ENCODE assay signal across 8 mouse cellular contexts in the genomic region with DNA sequence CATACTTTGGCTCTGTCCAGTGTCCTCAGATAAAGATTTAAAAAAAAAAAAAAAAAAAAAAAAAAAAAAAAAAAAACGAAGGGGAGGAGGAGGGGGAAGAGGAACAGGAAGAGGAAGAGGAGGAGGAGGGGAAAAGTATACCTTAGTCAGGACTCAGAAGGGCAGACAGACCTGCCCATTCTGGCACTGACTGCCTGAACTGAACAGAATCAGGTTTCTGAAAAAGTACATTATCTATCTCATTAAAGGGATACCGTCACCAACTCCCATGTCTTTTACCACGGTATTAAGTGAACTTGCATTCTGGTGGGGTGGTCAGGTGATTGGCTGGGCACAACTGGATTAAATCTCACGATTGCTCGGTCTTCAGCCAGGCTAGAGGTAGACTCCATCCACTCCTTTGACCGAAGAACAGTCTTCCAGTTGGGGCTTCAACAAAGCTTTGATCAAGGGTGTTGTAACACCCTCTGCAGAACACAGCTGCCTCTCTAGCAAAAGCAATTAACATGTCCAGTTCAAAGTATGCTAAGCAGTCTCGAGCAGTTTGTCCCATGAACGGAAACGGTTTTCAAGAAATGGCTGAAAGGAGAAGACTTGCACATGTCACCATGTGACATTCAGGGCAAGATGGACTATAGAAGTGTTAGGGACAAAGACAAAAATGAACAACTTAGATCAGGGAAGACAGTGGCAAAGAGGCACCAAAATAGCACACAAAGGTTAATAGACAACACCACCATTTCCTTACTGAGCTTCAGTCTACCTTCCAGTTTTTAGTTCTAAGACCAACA. TPM values are rescaled to one million over a fixed set of nuclear protein-coding genes. Genes with fewer than 3 reads are reported as not detected.
DNase-seq lines count a peak whose midpoint lies in the region; ATAC-seq and TF ChIP-seq lines count a peak whose summit lies in the region.

No protein-coding gene starts in this region.

- H3K27me3 ChIP-seq in embryonic facial prominence, embryonic 10.5 days (replicated peaks; ENCODE audit: low read depth, poor library complexity, severe bottlenecking), result no peaks in the 10 kb centered on the region
- H3K27me3 ChIP-seq in intestine, embryonic 14.5 days (replicated peaks; ENCODE audit: control insufficient read depth, insufficient read depth, low read length), result no peaks in the 10 kb centered on the region
- H3K27me3 ChIP-seq in neural tube, embryonic 12.5 days (replicated peaks), result no peaks in the 10 kb centered on the region

- peak overlapping the region; percentile 88 for H3K4me2 ChIP-seq in intestine, embryonic 14.5 days (ENCODE audit: low read length)
- peak overlapping the region; percentile 78 for H3K4me2 ChIP-seq in neural tube, embryonic 12.5 days (replicated peaks)

- ATAC-seq in intestine, embryonic 14.5 days (replicated peaks; ENCODE audit: low FRiP score, low TSS enrichment, low read depth), result no peak
- ATAC-seq in neural tube, embryonic 12.5 days (ENCODE audit: low FRiP score, low read depth), result peak; percentile 7; the same call in 1 of the 2 replicates
- ATAC-seq in activated CD4-positive, CD25-positive, alpha-beta regulatory T cell, adult 4 months, result no peak

- TF ChIP-seq CTCF in layer of hippocampus, adult 2 months (conservative IDR thresholded peaks at IDR 0.05), result no peak

- H3K4me1 ChIP-seq in embryonic facial prominence, embryonic 10.5 days, result peaks cover 22% of the 10 kb centered on the region
- peaks cover 10% of the 10 kb centered on the region for H3K4me1 ChIP-seq in intestine, embryonic 14.5 days (replicated peaks; ENCODE audit: control insufficient read depth, insufficient read depth, low read length)
- H3K4me1 ChIP-seq in neural tube, embryonic 12.5 days, result peaks cover 11% of the 10 kb centered on the region

- 0 out of 2 replicates have a peak, but pooled peaks cover 4% of the 10 kb centered on the region for H3K36me3 ChIP-seq in embryonic facial prominence, embryonic 10.5 days (replicated peaks)
- no peaks in the 10 kb centered on the region for H3K36me3 ChIP-seq in intestine, embryonic 14.5 days (ENCODE audit: control insufficient read depth, insufficient read depth, low read length)
- H3K36me3 ChIP-seq in neural tube, embryonic 12.5 days, result no peaks in the 10 kb centered on the region

- no peaks in the 10 kb centered on the region for H3K9me3 ChIP-seq in embryonic facial prominence, embryonic 10.5 days
- no peaks in the 10 kb centered on the region for H3K9me3 ChIP-seq in intestine, embryonic 14.5 days (ENCODE audit: control insufficient read depth, low read length)
- H3K9me3 ChIP-seq in neural tube, embryonic 12.5 days, result no peaks in the 10 kb centered on the region

- 93% methylated on average over 8 of the region's 9 CpGs for WGBS in embryonic facial prominence, embryonic 10.5 days
- 93% methylated on average over 8 of the region's 9 CpGs for WGBS in intestine, embryonic 14.5 days
- 94% methylated on average over 8 of the region's 9 CpGs for WGBS in neural tube, embryonic 12.5 days

- DNase-seq in layer of hippocampus, adult 2 months (ENCODE audit: low spot score in 2 of 2), result no peak
- DNase-seq in layer of hippocampus, postnatal 10 days (ENCODE audit: low spot score in 2 of 2), result no peak
- no peak for DNase-seq in embryonic facial prominence, embryonic 10.5 days (ENCODE audit: low spot score)
- DNase-seq in intestine, embryonic 14.5 days (ENCODE audit: low spot score), result no peak
- no peak for DNase-seq in left cerebral cortex, adult 8-10 months (ENCODE audit: low spot score in 2 of 2)
- DNase-seq in right cerebral cortex, postnatal 14 days, result no peak

- peak overlapping the region; percentile 91 for H3K4me3 ChIP-seq in layer of hippocampus, adult 2 months
- H3K4me3 ChIP-seq in embryonic facial prominence, embryonic 10.5 days, result peak overlapping the region; percentile 92
- peak overlapping the region; percentile 73; the same call in 1 of the 2 replicates for H3K4me3 ChIP-seq in intestine, embryonic 14.5 days (ENCODE audit: low read depth, low read length)
- peak overlapping the region; percentile 78 for H3K4me3 ChIP-seq in neural tube, embryonic 12.5 days

- peak overlapping the region; percentile 94 for H3K27ac ChIP-seq in layer of hippocampus, adult 2 months
- H3K27ac ChIP-seq in embryonic facial prominence, embryonic 10.5 days (replicated peaks), result peak overlapping the region; percentile 95; the same call in 1 of the 2 replicates
- no peak overlapping the region for H3K27ac ChIP-seq in intestine, embryonic 14.5 days (ENCODE audit: low read depth)
- H3K27ac ChIP-seq in neural tube, embryonic 12.5 days, result no peak overlapping the region

- no peak overlapping the region for H3K9ac ChIP-seq in intestine, embryonic 14.5 days (ENCODE audit: low read length)
- peak overlapping the region; percentile 83; the same call in 1 of the 2 replicates for H3K9ac ChIP-seq in neural tube, embryonic 12.5 days

RNA-seq across cellular contexts. Expression of gene Zfp202, which starts 0.8 kb away (rescaled TPM):
- total RNA-seq in layer of hippocampus, adult 2 months (2021), result 1 to 10 TPM; 3.2 to 4.4 TPM
- total RNA-seq in layer of hippocampus, postnatal 10 days (2021), result 1 to 10 TPM; 4.9 to 5.2 TPM
- polyA plus RNA-seq in embryonic facial prominence, embryonic 10.5 days (2016; fragmentation: Nextera tagmentation; extraction: Ambion mirVana), result 6.6 and 7.8 TPM in 2 replicates
- 5.0 and 5.4 TPM in 2 replicates for polyA plus RNA-seq in intestine, embryonic 14.5 days (2014; fragmentation: Nextera tagmentation; extraction: Ambion mirVana)
- polyA plus RNA-seq in neural tube, embryonic 12.5 days (2016; fragmentation: Nextera tagmentation; extraction: Ambion mirVana), result 8.1 and 8.9 TPM in 2 replicates
- total RNA-seq in left cerebral cortex, adult 8-10 months (2022), result 1 to 10 TPM; 3.2 to 4.6 (median 4.1) TPM
- 1 to 10 TPM in 1 of 2 experiments, under 1 TPM in 1; 0.79 to 1.3 TPM for polyA plus RNA-seq in activated CD4-positive, CD25-positive, alpha-beta regulatory T cell, adult 4 months (2017; shearing (Covaris generic))

RNA-seq across cellular contexts. Expression of gene Olfr986, which starts 10.6 kb away (rescaled TPM):
- total RNA-seq in layer of hippocampus, adult 2 months (2021), result not detected
- total RNA-seq in layer of hippocampus, postnatal 10 days (2021), result not detected
- polyA plus RNA-seq in embryonic facial prominence, embryonic 10.5 days (2016; fragmentation: Nextera tagmentation; extraction: Ambion mirVana), result not detected in 2 replicates
- not detected in 2 replicates for polyA plus RNA-seq in intestine, embryonic 14.5 days (2014; fragmentation: Nextera tagmentation; extraction: Ambion mirVana)
- polyA plus RNA-seq in neural tube, embryonic 12.5 days (2016; fragmentation: Nextera tagmentation; extraction: Ambion mirVana), result not detected in 2 replicates
- not detected for total RNA-seq in left cerebral cortex, adult 8-10 months (2022)
- under 1 TPM in 1 of 2 experiments, not detected in 1; 0.11 TPM for polyA plus RNA-seq in activated CD4-positive, CD25-positive, alpha-beta regulatory T cell, adult 4 months (2017; shearing (Covaris generic))

RNA-seq across cellular contexts. Expression of gene Tmem225, which starts 43.4 kb away (rescaled TPM):
- not detected for total RNA-seq in layer of hippocampus, adult 2 months (2021)
- total RNA-seq in layer of hippocampus, postnatal 10 days (2021), result not detected
- not detected in 2 replicates for polyA plus RNA-seq in embryonic facial prominence, embryonic 10.5 days (2016; fragmentation: Nextera tagmentation; extraction: Ambion mirVana)
- polyA plus RNA-seq in intestine, embryonic 14.5 days (2014; fragmentation: Nextera tagmentation; extraction: Ambion mirVana), result not detected in 2 replicates
- polyA plus RNA-seq in neural tube, embryonic 12.5 days (2016; fragmentation: Nextera tagmentation; extraction: Ambion mirVana), result not detected in 2 replicates
- total RNA-seq in left cerebral cortex, adult 8-10 months (2022), result not detected
- polyA plus RNA-seq in activated CD4-positive, CD25-positive, alpha-beta regulatory T cell, adult 4 months (2017; shearing (Covaris generic)), result not detected

Comparison
In these comparisons a context has a peak if more than half of its experiments do, and no peak if none do; other contexts are left out.
1. H3K27ac ChIP-seq: peak in layer of hippocampus, adult 2 months (single experiment) and embryonic facial prominence, embryonic 10.5 days (single experiment); none in intestine, embryonic 14.5 days (single experiment) and neural tube, embryonic 12.5 days (single experiment).
2. Peak in every context shown above with its lines, with median percentiles within 50 percentile points of each other: H3K4me3 ChIP-seq.